Mouse (Mus musculus) MEL (cell line): ENCODE measurements at regions not wholly inside any gene's neighbourhood (a gene's known extent, or its start where the extent isn't known, plus 50 kb on each side); places are given as distances from the start of the nearest gene placed in this dataset.

Experiments used
- DNase-seq: peaks from one replicate; pipeline ENCODE4 v3.0.0; 2011; ENCODE audit warnings: low read depth, low spot score
- H3K27ac ChIP-seq: 2 replicates; pipeline ENCODE4 v1.5.1; 2012; ENCODE audit warnings: low read depth, mild to moderate bottlenecking, control low read depth, low read length, moderate library complexity; ENCODE audit not compliant: control insufficient read depth
- H3K27me3 ChIP-seq, 2 experiments: fragments of 150-350 bp in 1 of 2; sonication (generic) in 1 of 2; 2 replicates each; pipeline ENCODE4 v1.6.1; 2012; ENCODE audit warnings: low read length in 2 of 2, mild to moderate bottlenecking in 2 of 2, improper control_type of control experiment in 1 of 2, moderate library complexity in 1 of 2; ENCODE audit not compliant: insufficient read depth in 2 of 2, control insufficient read depth in 1 of 2
- H3K36me3 ChIP-seq, 2 experiments: 2 replicates each; pipeline ENCODE4 v1.6.1; 2012 to 2014; ENCODE audit warnings: low read length in 2 of 2, improper control_type of control experiment in 1 of 2, inconsistent platforms in 1 of 2, mild to moderate bottlenecking in 1 of 2; ENCODE audit not compliant: insufficient read depth in 2 of 2, control insufficient read depth in 1 of 2
- H3K4me1 ChIP-seq, 2 experiments: fragments of 150-350 bp in 1 of 2; sonication (generic) in 1 of 2; 2 replicates each; pipeline ENCODE4 v1.6.1; 2012; ENCODE audit warnings: low read length in 2 of 2, improper control_type of control experiment in 1 of 2, mild to moderate bottlenecking in 1 of 2; ENCODE audit not compliant: insufficient read depth in 2 of 2, control insufficient read depth in 1 of 2
- H3K4me3 ChIP-seq, 2 experiments: fragments of 150-350 bp in 1 of 2; sonication (generic) in 1 of 2; 2 replicates each; pipeline ENCODE4 v1.5.1; 2012; ENCODE audit warnings: low read depth in 2 of 2, low read length in 2 of 2, mild to moderate bottlenecking in 2 of 2, moderate library complexity in 2 of 2, control low read depth in 1 of 2, improper control_type of control experiment in 1 of 2; ENCODE audit not compliant: control insufficient read depth in 1 of 2, insufficient read depth in 1 of 2
- H3K79me2 ChIP-seq: 2 replicates; pipeline ENCODE4 v1.6.1; 2012; ENCODE audit warnings: mild to moderate bottlenecking, low read length, moderate library complexity; ENCODE audit not compliant: control insufficient read depth, poor library complexity, insufficient read depth
- H3K9ac ChIP-seq: 2 replicates; pipeline ENCODE4 v1.6.1; 2012; ENCODE audit warnings: low read depth, mild to moderate bottlenecking, control low read depth, low read length, moderate library complexity; ENCODE audit not compliant: control insufficient read depth, poor library complexity, severe bottlenecking
- H3K9me3 ChIP-seq: fragments of 150-350 bp; sonication (generic); replicated peaks from 2 replicates; pipeline ENCODE4 v1.6.1; 2012; ENCODE audit warnings: mild to moderate bottlenecking, low read length, improper control_type of control experiment, moderate library complexity; ENCODE audit not compliant: insufficient read depth
- E2F4 ChIP-seq: IDR thresholded peaks from 2 replicates; pipeline ENCODE4 v1.6.1; 2011; ENCODE audit warnings: low read depth, low read length, improper control_type of control experiment, borderline replicate concordance
- EP300 ChIP-seq, 2 experiments: IDR thresholded peaks; 2 replicates each; pipeline ENCODE4 v1.6.1; 2011; ENCODE audit warnings: improper control_type of control experiment in 2 of 2, low read length in 2 of 2, low read depth in 1 of 2, mild to moderate bottlenecking in 1 of 2
- ETS1 ChIP-seq: IDR thresholded peaks from 2 replicates; pipeline ENCODE4 v1.6.1; 2012; ENCODE audit warnings: low read depth, mild to moderate bottlenecking, inconsistent platforms, low read length, improper control_type of control experiment, moderate library complexity
- GATA1 ChIP-seq: IDR thresholded peaks from 2 replicates; pipeline ENCODE4 v1.6.1; 2011; ENCODE audit warnings: low read depth, low read length, improper control_type of control experiment
- HCFC1 ChIP-seq: IDR thresholded peaks from 2 replicates; pipeline ENCODE4 v1.6.1; 2012; ENCODE audit warnings: low read depth, mild to moderate bottlenecking, inconsistent platforms, low read length, improper control_type of control experiment, moderate library complexity
- JUND ChIP-seq: IDR thresholded peaks from 2 replicates; pipeline ENCODE4 v1.6.1; 2011; ENCODE audit warnings: low read depth, mild to moderate bottlenecking, improper control_type of control experiment, low read length
- KAT2A ChIP-seq: conservative IDR thresholded peaks from 2 replicates; pipeline ENCODE4 v1.6.1; 2012; ENCODE audit warnings: low read depth, low read length, improper control_type of control experiment, inconsistent platforms
- MEF2A ChIP-seq: IDR thresholded peaks from 2 replicates; pipeline ENCODE4 v1.6.1; 2014; ENCODE audit warnings: low read depth, mild to moderate bottlenecking, inconsistent platforms, low read length, improper control_type of control experiment; ENCODE audit not compliant: poor library complexity, insufficient replicate concordance, severe bottlenecking; ENCODE audit errors: extremely low read depth
- MYB ChIP-seq: IDR thresholded peaks from 2 replicates; pipeline ENCODE4 v1.6.1; 2011; ENCODE audit warnings: mild to moderate bottlenecking, low read depth, low read length, improper control_type of control experiment
- NRF1 ChIP-seq: IDR thresholded peaks from 2 replicates; pipeline ENCODE4 v1.6.1; 2014; ENCODE audit warnings: low read depth, mild to moderate bottlenecking, inconsistent platforms, low read length, improper control_type of control experiment, moderate library complexity; ENCODE audit not compliant: poor library complexity, insufficient read depth, severe bottlenecking
- SMC3 ChIP-seq: IDR thresholded peaks from 2 replicates; pipeline ENCODE4 v1.6.1; 2011; ENCODE audit warnings: low read depth, low read length, improper control_type of control experiment
- TAL1 ChIP-seq: IDR thresholded peaks from 2 replicates; pipeline ENCODE4 v1.6.1; 2012; ENCODE audit warnings: mild to moderate bottlenecking, inconsistent platforms, low read length, moderate library complexity, mixed read lengths
- TBP ChIP-seq: IDR thresholded peaks from 2 replicates; pipeline ENCODE4 v1.8.0; 2011; ENCODE audit warnings: low read depth, low read length, improper control_type of control experiment
- USF1 ChIP-seq: IDR thresholded peaks from 2 replicates; pipeline ENCODE4 v1.6.1; 2014; ENCODE audit warnings: low read depth, mild to moderate bottlenecking, inconsistent platforms, low read length, improper control_type of control experiment, moderate library complexity
- USF2 ChIP-seq, 2 experiments: IDR thresholded peaks; 2 replicates each; pipeline ENCODE4 v1.6.1; 2011 to 2012; ENCODE audit warnings: improper control_type of control experiment in 2 of 2, low read length in 2 of 2, borderline replicate concordance in 1 of 2, inconsistent platforms in 1 of 2, low read depth in 1 of 2, mild to moderate bottlenecking in 1 of 2; ENCODE audit not compliant: insufficient read depth in 1 of 2
- ZC3H11A ChIP-seq: IDR thresholded peaks from 2 replicates; pipeline ENCODE4 v1.6.1; 2012; ENCODE audit warnings: low read depth, mild to moderate bottlenecking, inconsistent platforms, low read length, improper control_type of control experiment

- Histone ChIP-seq H3K4me3 (no peak overlapping the region), H3K4me1 (no peaks in the 10 kb centered on the region), H3K27ac (no peak overlapping the region)
These were observed 87.9 kb upstream of the Cxcr4 start for GRCm38 (mm10) chr1:128680012-128680411.

GRCm38 (mm10) chr1:128679005-128679980 lies 87.2 kb upstream of the Cxcr4 start:
- no peak overlapping the region for H3K9ac ChIP-seq
- no peaks in the 10 kb centered on the region for H3K27me3 ChIP-seq
- no peaks in the 10 kb centered on the region for H3K9me3 ChIP-seq
- no peaks in the 10 kb centered on the region for H3K79me2 ChIP-seq
- no peaks in the 10 kb centered on the region for H3K4me1 ChIP-seq
- H3K27ac ChIP-seq = no peak overlapping the region
- TF ChIP-seq E2F4 = no peak
- no peak for TF ChIP-seq MEF2A
- no peak for TF ChIP-seq ETS1
- TF ChIP-seq KAT2A = no peak
- no peak for TF ChIP-seq TBP
- no peak for TF ChIP-seq HCFC1
- no peak for TF ChIP-seq NRF1
- TF ChIP-seq EP300 (IDR thresholded peaks at IDR 0.05; ENCODE audit: low read depth in 1 of 2, low read length in 2 of 2) = no peak
- DNase-seq = no peak
- H3K36me3 ChIP-seq = no peaks in the 10 kb centered on the region
- H3K4me3 ChIP-seq = no peak overlapping the region

More at GRCm38 (mm10) chr1:128680012-128680411, 87.9 kb upstream of the Cxcr4 start:
- H3K9me3 ChIP-seq = no peaks in the 10 kb centered on the region
- DNase-seq = no peak
- H3K27me3 ChIP-seq = no peaks in the 10 kb centered on the region
- TF ChIP-seq GATA1 (no peak), MEF2A (no peak), TAL1 (no peak), ZC3H11A (no peak), USF2 (IDR thresholded peaks at IDR 0.05; ENCODE audit: borderline replicate concordance in 1 of 2, insufficient read depth in 1 of 2, low read depth in 1 of 2, low read length in 2 of 2) (no peak), USF1 (no peak), MYB (no peak), JUND (no peak), SMC3 (no peak)
- TF ChIP-seq, all 39 proteins: peak for 0
- H3K9ac ChIP-seq = no peak overlapping the region
- H3K36me3 ChIP-seq = no peaks in the 10 kb centered on the region
- no peaks in the 10 kb centered on the region for H3K79me2 ChIP-seq
